In genomic region chr8:117340800-117341199, GRCm38 (mm10) we compare ENCODE assay signal across 18 mouse cellular contexts.
DNase-seq lines count a peak whose midpoint lies in the region; ATAC-seq and TF ChIP-seq lines count a peak whose summit lies in the region.
"Had no signal": no experiment of that assay in that cellular context is flagged by ENCODE, and none has a peak within 500 bp of the region (broad histone marks: within the 10 kb centered on the region; RNA-seq: fewer than 3 reads in every experiment).

No protein-coding gene starts in this region.

- H3K4me3 ChIP-seq in gastrocnemius, adult 2 months, result no peak overlapping the region
- peak overlapping the region; percentile 46; the same call in 1 of the 2 replicates for H3K4me3 ChIP-seq in E14TG2a.4 (replicated peaks; ENCODE audit: low read length)
- peak overlapping the region; percentile 44 for H3K4me3 ChIP-seq in bone marrow, adult 2 months (replicated peaks; ENCODE audit: control insufficient read depth, low read depth, low read length)
- H3K4me3 ChIP-seq in liver, postnatal 0 days (ENCODE audit: low read depth, low read length), result 0 out of 2 replicates have a peak overlapping the region, but pooled peaks have one; percentile 4
- H3K4me3 ChIP-seq in neural tube, embryonic 15.5 days (replicated peaks), result no peak overlapping the region
- H3K4me3 ChIP-seq: erythroblast, embryonic 14.5 days; heart, embryonic 10.5 days; midbrain, embryonic 13.5 days; myocyte had no signal

- H3K9me3 ChIP-seq in E14TG2a.4 (ENCODE audit: low read length), result no peaks in the 10 kb centered on the region
- no peaks in the 10 kb centered on the region for H3K9me3 ChIP-seq in liver, postnatal 0 days (ENCODE audit: low read length)
- H3K9me3 ChIP-seq in neural tube, embryonic 15.5 days (replicated peaks), result no peaks in the 10 kb centered on the region
- H3K9me3 ChIP-seq: heart, embryonic 10.5 days; midbrain, embryonic 13.5 days had no signal

- intact Hi-C loops in gastrocnemius, adult 2 months (cut with DNase I), result no loop called here

- TF ChIP-seq CTCF in gastrocnemius, adult 2 months (IDR thresholded peaks at IDR 0.05), result no peak
- no peak for TF ChIP-seq CTCF in E14TG2a.4 (conservative IDR thresholded peaks at IDR 0.05; ENCODE audit: low read length)
- no peak for TF ChIP-seq CTCF in bone marrow, adult 2 months (IDR thresholded peaks at IDR 0.05; ENCODE audit: control insufficient read depth, insufficient read depth, low read length)
- TF ChIP-seq CTCF in liver, postnatal 0 days (IDR thresholded peaks at IDR 0.05; ENCODE audit: low read depth), result no peak

- H3K4me1 ChIP-seq in E14TG2a.4 (replicated peaks; ENCODE audit: low read depth, low read length), result peaks cover 96% of the 10 kb centered on the region
- peaks cover 20% of the 10 kb centered on the region for H3K4me1 ChIP-seq in bone marrow, adult 2 months (ENCODE audit: control insufficient read depth, insufficient read depth, low read length)
- H3K4me1 ChIP-seq in liver, postnatal 0 days (ENCODE audit: insufficient read depth), result peaks cover 85% of the 10 kb centered on the region
- H3K4me1 ChIP-seq in neural tube, embryonic 15.5 days, result peaks cover 48% of the 10 kb centered on the region

- peak overlapping the region; percentile 63 for H3K4me2 ChIP-seq in liver, postnatal 0 days (ENCODE audit: low read depth, low read length)
- no peak overlapping the region for H3K4me2 ChIP-seq in neural tube, embryonic 15.5 days
- H3K4me2 ChIP-seq: midbrain, embryonic 13.5 days had no signal

- H3K36me3 ChIP-seq in E14TG2a.4 (ENCODE audit: insufficient read depth, low read length), result peaks cover 2% of the 10 kb centered on the region; the same call in 1 of the 2 replicates
- no peaks in the 10 kb centered on the region for H3K36me3 ChIP-seq in liver, postnatal 0 days (replicated peaks; ENCODE audit: insufficient read depth, low read length)
- H3K36me3 ChIP-seq in neural tube, embryonic 15.5 days, result no peaks in the 10 kb centered on the region
- H3K36me3 ChIP-seq: heart, embryonic 10.5 days had no signal

- ATAC-seq in liver, postnatal 0 days, result peak; percentile 41
- ATAC-seq in neural tube, embryonic 15.5 days (ENCODE audit: low FRiP score), result no peak
- ATAC-seq: forebrain, embryonic 16.5 days; hindbrain, postnatal 0 days; midbrain, embryonic 13.5 days had no signal

- DNase-seq in gastrocnemius, adult 2 months, result no peak
- no peak for DNase-seq in gastrocnemius, adult 18-20 months (ENCODE audit: low spot score)
- peak; percentile 49 for DNase-seq in liver, postnatal 0 days
- DNase-seq in cerebellum, postnatal 25 days, result no peak
- no peak for DNase-seq in urinary bladder, postnatal 10 days (ENCODE audit: low spot score)
- DNase-seq: cerebellum, postnatal 14 days; gastrocnemius, postnatal 14 days; kidney, postnatal 14 days; right cerebral cortex, adult 18-20 months had no signal

- no peaks in the 10 kb centered on the region for H3K27me3 ChIP-seq in E14TG2a.4 (ENCODE audit: insufficient read depth, low read length)
- H3K27me3 ChIP-seq in liver, postnatal 0 days (ENCODE audit: insufficient read depth, low read length), result no peaks in the 10 kb centered on the region
- H3K27me3 ChIP-seq in neural tube, embryonic 15.5 days (replicated peaks), result no peaks in the 10 kb centered on the region
- H3K27me3 ChIP-seq: midbrain, embryonic 13.5 days had no signal

- no peak for TF ChIP-seq POLR2A in bone marrow, adult 2 months (IDR thresholded peaks at IDR 0.05; ENCODE audit: borderline replicate concordance, control insufficient read depth, low read depth, low read length)

- WGBS in bone marrow, adult 2 months, result 85% methylated on average over 12 of the region's 12 CpGs
- 70% methylated on average over 12 of the region's 12 CpGs for WGBS in liver, postnatal 0 days (ENCODE audit: insufficient replicate concordance)
- 92% methylated on average over 12 of the region's 12 CpGs for WGBS in neural tube, embryonic 15.5 days

- H3K9ac ChIP-seq in liver, postnatal 0 days (replicated peaks), result 0 out of 2 replicates have a peak overlapping the region, but pooled peaks have one; percentile 31
- H3K9ac ChIP-seq in neural tube, embryonic 15.5 days (replicated peaks), result no peak overlapping the region
- H3K9ac ChIP-seq: midbrain, embryonic 13.5 days had no signal

- no peak for TF ChIP-seq EP300 in liver, postnatal 0 days (IDR thresholded peaks at IDR 0.05; ENCODE audit: low read depth)

- peak overlapping the region; percentile 40; the same call in 1 of the 2 replicates for H3K27ac ChIP-seq in gastrocnemius, adult 2 months
- peak overlapping the region; percentile 63 for H3K27ac ChIP-seq in bone marrow, adult 2 months (ENCODE audit: control insufficient read depth, insufficient read depth, low read depth, low read length, poor library complexity)
- H3K27ac ChIP-seq in liver, postnatal 0 days (ENCODE audit: low read depth), result peak overlapping the region; percentile 97
- no peak overlapping the region for H3K27ac ChIP-seq in neural tube, embryonic 15.5 days (replicated peaks)
- H3K27ac ChIP-seq: heart, embryonic 10.5 days; hindbrain, postnatal 0 days; midbrain, embryonic 13.5 days had no signal

Comparison
In these comparisons a context has a peak if more than half of its experiments do, and no peak if none do; other contexts are left out.
1. H3K4me3 ChIP-seq: peak in E14TG2a.4 (single experiment), bone marrow, adult 2 months (single experiment) and liver, postnatal 0 days (single experiment); none in gastrocnemius, adult 2 months (single experiment) and neural tube, embryonic 15.5 days (single experiment).